Mouse (Mus musculus): ENCODE data around the gene Deup1.
"Not testable (repeated sequence)": the region's sequence is repeated elsewhere in the genome, so short reads cannot be mapped to it uniquely, and the experiment has no call there.

The Deup1 gene

GRCm38 (mm10) chr9:15587157-15587854 lies 40.4 kb downstream of the Deup1 start:
- no peak for DNase-seq (ENCODE audit: low read depth, low spot score)

- no peak for DNase-seq (ENCODE audit: low read depth, low spot score)
These were observed 41.8 kb downstream of the Deup1 start for GRCm38 (mm10) chr9:15585956-15586355.

- no peak for DNase-seq (ENCODE audit: low read depth, low spot score)
These were observed 43.5 kb downstream of the Deup1 start for GRCm38 (mm10) chr9:15584209-15584608.

GRCm38 (mm10) chr9:15582026-15582425 lies 45.7 kb downstream of the Deup1 start:
- DNase-seq (ENCODE audit: low read depth, low spot score), result no peak

GRCm38 (mm10) chr9:15580176-15580575 lies 47.6 kb downstream of the Deup1 start:
- DNase-seq (ENCODE audit: low read depth, low spot score), result no peak

- DNase-seq (ENCODE audit: low read depth, low spot score), result no peak
These were observed 48.8 kb downstream of the Deup1 start for GRCm38 (mm10) chr9:15578946-15579345.

- DNase-seq (ENCODE audit: low read depth, low spot score), result no peak
These were observed 49.3 kb downstream of the Deup1 start for GRCm38 (mm10) chr9:15578427-15578826.

GRCm38 (mm10) chr9:15574750-15575454 lies 52.8 kb downstream of the Deup1 start:
- DNase-seq (ENCODE audit: low read depth, low spot score), result no peak

- no peak for DNase-seq (ENCODE audit: low read depth, low spot score)
These were observed 65.4 kb downstream of the Deup1 start for GRCm38 (mm10) chr9:15562353-15562752.

GRCm38 (mm10) chr9:15560451-15560850 lies 67.3 kb downstream of the Deup1 start:
- no peak for DNase-seq (ENCODE audit: low read depth, low spot score)

- no peak for DNase-seq (ENCODE audit: low read depth, low spot score)
These were observed 74.4 kb downstream of the Deup1 start for GRCm38 (mm10) chr9:15553322-15553721.

- DNase-seq (ENCODE audit: low read depth, low spot score), result no peak
These were observed 75.5 kb downstream of the Deup1 start for GRCm38 (mm10) chr9:15551933-15552851.

- DNase-seq (ENCODE audit: low read depth, low spot score), result not testable (repeated sequence)
These were observed 76.7 kb downstream of the Deup1 start for GRCm38 (mm10) chr9:15551073-15551472.

GRCm38 (mm10) chr9:15550461-15550961 lies 77.2 kb downstream of the Deup1 start:
- DNase-seq (ENCODE audit: low read depth, low spot score), result no peak

- DNase-seq (ENCODE audit: low read depth, low spot score), result no peak
These were observed 85.9 kb downstream of the Deup1 start for GRCm38 (mm10) chr9:15541735-15542354.

GRCm38 (mm10) chr9:15538979-15539533 lies 88.7 kb downstream of the Deup1 start:
- no peak for DNase-seq (ENCODE audit: low read depth, low spot score)

- no peak for DNase-seq (ENCODE audit: low read depth, low spot score)
These were observed 90.2 kb downstream of the Deup1 start for GRCm38 (mm10) chr9:15537455-15538048.

GRCm38 (mm10) chr9:15536861-15537426 lies 90.8 kb downstream of the Deup1 start:
- DNase-seq (ENCODE audit: low read depth, low spot score), result no peak

- no peak for DNase-seq (ENCODE audit: low read depth, low spot score)
These were observed 92.3 kb downstream of the Deup1 start for GRCm38 (mm10) chr9:15535418-15535817.

- DNase-seq (ENCODE audit: low read depth, low spot score), result no peak
These were observed 93.6 kb downstream of the Deup1 start for GRCm38 (mm10) chr9:15534110-15534509.

Data from telencephalon, adult 2 months (tissue).